Mouse (Mus musculus): ENCODE measurements at regions not wholly inside any gene's neighbourhood (a gene's known extent, or its start where the extent isn't known, plus 50 kb on each side); places are given as distances from the start of the nearest gene placed in this dataset.

- no peak for TF ChIP-seq CTCF (IDR thresholded peaks at IDR 0.05)
- TF ChIP-seq EP300 (IDR thresholded peaks at IDR 0.05; ENCODE audit: insufficient read depth, low read depth, low read length): no peak
- TF ChIP-seq POLR2A (IDR thresholded peaks at IDR 0.05; ENCODE audit: insufficient read depth, low read depth, low read length): no peak
These were observed 165.7 kb downstream of the Postn start for GRCm38 (mm10) chr3:54526618-54527017.
